Mouse (Mus musculus): ENCODE measurements around the gene Aasdh.

Gene Aasdh

GRCm38 (mm10) chr5:76851316-76851715 lies 54.0 kb downstream of the Aasdh start:
- in situ Hi-C loops (cut with MboI; ENCODE audit: low pct_unique_long_range_greater_than_20kb in 1 of 2, low sequenced_read_pairs in 2 of 2, unreplicated experiment in 1 of 2), result loop anchor here in 1 of 2 experiments (5.0 kb wide), 1 partner anchor 84 kb away; no protein-coding TSS in a partner anchor

GRCm38 (mm10) chr5:76847106-76847505 lies 58.2 kb downstream of the Aasdh start:
- in situ Hi-C loops (cut with MboI; ENCODE audit: low pct_unique_long_range_greater_than_20kb in 1 of 2, low sequenced_read_pairs in 2 of 2, unreplicated experiment in 1 of 2), result loop anchor here in 1 of 2 experiments (25.0 kb wide), 1 partner anchor 260 kb away; the partner anchor contains the start of gene Cep135

GRCm38 (mm10) chr5:76844618-76845186 lies 60.6 kb downstream of the Aasdh start:
- in situ Hi-C loops (cut with MboI; ENCODE audit: low pct_unique_long_range_greater_than_20kb in 1 of 2, low sequenced_read_pairs in 2 of 2, unreplicated experiment in 1 of 2), result loop anchor here in 1 of 2 experiments (5.0 to 25.0 kb wide), 2 partner anchors 77 to 257 kb away; partner anchors contain the start of gene Cep135

- in situ Hi-C loops (cut with MboI; ENCODE audit: low pct_unique_long_range_greater_than_20kb in 1 of 2, low sequenced_read_pairs in 2 of 2, unreplicated experiment in 1 of 2), result loop anchor here in 1 of 2 experiments (5.0 to 25.0 kb wide), 2 partner anchors 77 to 257 kb away; partner anchors contain the start of gene Cep135
These were observed 61.4 kb downstream of the Aasdh start for GRCm38 (mm10) chr5:76843851-76844419.

- in situ Hi-C loops (cut with MboI; ENCODE audit: low pct_unique_long_range_greater_than_20kb in 1 of 2, low sequenced_read_pairs in 2 of 2, unreplicated experiment in 1 of 2), result loop anchor here in 1 of 2 experiments (5.0 to 25.0 kb wide), 2 partner anchors 76 to 256 kb away; partner anchors contain the start of gene Cep135
These were observed 61.9 kb downstream of the Aasdh start for GRCm38 (mm10) chr5:76843448-76843847.

GRCm38 (mm10) chr5:76841859-76842258 lies 63.5 kb downstream of the Aasdh start:
- in situ Hi-C loops (cut with MboI; ENCODE audit: low pct_unique_long_range_greater_than_20kb in 1 of 2, low sequenced_read_pairs in 2 of 2, unreplicated experiment in 1 of 2), result loop anchor here in 1 of 2 experiments (5.0 to 25.0 kb wide), 2 partner anchors 75 to 255 kb away; partner anchors contain the start of gene Cep135

GRCm38 (mm10) chr5:76839786-76840185 lies 65.5 kb downstream of the Aasdh start:
- in situ Hi-C loops (cut with MboI; ENCODE audit: low pct_unique_long_range_greater_than_20kb in 1 of 2, low sequenced_read_pairs in 2 of 2, unreplicated experiment in 1 of 2), result loop anchor here in 1 of 2 experiments (5.0 to 25.0 kb wide), 2 partner anchors 72 to 252 kb away; partner anchors contain the start of gene Cep135

- in situ Hi-C loops (cut with MboI; ENCODE audit: low pct_unique_long_range_greater_than_20kb in 1 of 2, low sequenced_read_pairs in 2 of 2, unreplicated experiment in 1 of 2), result loop anchor here in 1 of 2 experiments (25.0 kb wide), 1 partner anchor 250 kb away; the partner anchor contains the start of gene Cep135
These were observed 68.3 kb downstream of the Aasdh start for GRCm38 (mm10) chr5:76837018-76837417.

- in situ Hi-C loops (cut with MboI; ENCODE audit: low pct_unique_long_range_greater_than_20kb in 1 of 2, low sequenced_read_pairs in 2 of 2, unreplicated experiment in 1 of 2), result loop anchor here in 1 of 2 experiments (25.0 kb wide), 1 partner anchor 245 kb away; the partner anchor contains the start of gene Cep135
These were observed 72.6 kb downstream of the Aasdh start for GRCm38 (mm10) chr5:76832529-76833210.

GRCm38 (mm10) chr5:76828527-76829240 lies 76.6 kb downstream of the Aasdh start:
- in situ Hi-C loops (cut with MboI; ENCODE audit: low pct_unique_long_range_greater_than_20kb in 1 of 2, low sequenced_read_pairs in 2 of 2, unreplicated experiment in 1 of 2), result loop anchor here in 1 of 2 experiments (25.0 kb wide), 1 partner anchor 241 kb away; the partner anchor contains the start of gene Cep135

Data from mouse embryonic stem cell (cell line).